Mouse (Mus musculus) G1E (cell line): ENCODE measurements around the gene Zfp62.

Experiments
- CTCF ChIP-seq: IDR thresholded peaks from 2 replicates; pipeline ENCODE4 v1.5.1; 2012; ENCODE audit warnings: low read depth, low read length, inconsistent platforms, mixed read lengths
- GATA1 ChIP-seq: IDR thresholded peaks from 2 replicates; pipeline ENCODE4 v1.6.1; 2012; ENCODE audit warnings: borderline replicate concordance, low read length, inconsistent platforms, mixed read lengths
- GATA2 ChIP-seq: IDR thresholded peaks from 2 replicates; pipeline ENCODE4 v1.6.1; 2012; ENCODE audit warnings: low read depth, low read length, inconsistent platforms, borderline replicate concordance
- POLR2AphosphoS5 ChIP-seq: IDR thresholded peaks from 2 replicates; pipeline ENCODE4 v1.6.1; 2012; ENCODE audit warnings: low read depth, low read length, inconsistent platforms; ENCODE audit not compliant: insufficient replicate concordance
- TAL1 ChIP-seq: conservative IDR thresholded peaks from 2 replicates; pipeline ENCODE4 v1.6.1; 2012; ENCODE audit warnings: low read depth, low read length, inconsistent platforms, mixed read lengths

- TF ChIP-seq CTCF (no peak), GATA1 (no peak), TAL1 (no peak), POLR2AphosphoS5 (no peak), GATA2 (no peak)
Measured at GRCm38 (mm10) chr11:49187701-49188100, 15.4 kb upstream of the Zfp62 start.
